Mouse (Mus musculus): ENCODE measurements around the gene Cage1. TPM values are rescaled to one million over a fixed set of nuclear protein-coding genes. Genes with fewer than 3 reads are reported as not detected.

Gene Cage1
- polyA plus RNA-seq, 1 experiment from 2014 or later, result 0.96 TPM

DNA sequence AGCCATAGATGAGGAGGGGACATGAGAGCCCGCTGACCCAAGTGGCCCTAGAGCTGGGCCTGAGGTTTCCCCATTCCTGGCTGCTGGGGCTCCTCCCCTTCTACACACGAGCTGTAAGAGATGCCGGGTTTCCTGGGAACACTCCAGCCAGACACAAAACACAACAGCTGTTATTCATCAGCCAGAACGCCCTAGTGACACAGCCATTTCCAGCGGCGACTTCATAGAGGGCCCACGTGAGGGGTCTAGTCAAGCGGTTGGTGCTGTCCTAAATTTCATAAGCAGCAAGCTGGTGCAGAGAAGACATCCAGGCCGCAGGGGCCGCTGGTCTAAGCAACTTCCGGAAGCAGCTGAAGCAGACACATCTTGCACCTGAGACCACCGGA lies 69.8 kb downstream of the Cage1 start:
- Histone ChIP-seq H3K27ac (replicated peaks; ENCODE audit: low read depth, low read length) (peak overlapping the region; percentile 36; the same call in 1 of the 2 replicates), H3K36me3 (ENCODE audit: control insufficient read depth, insufficient read depth, low read length) (no peaks in the 10 kb centered on the region), H3K4me2 (ENCODE audit: low read depth, severe bottlenecking) (no peak overlapping the region), H3K27me3 (ENCODE audit: control insufficient read depth, insufficient read depth, low read length) (no peaks in the 10 kb centered on the region), H3K9ac (ENCODE audit: low read length) (peak overlapping the region; percentile 24; the same call in 1 of the 2 replicates), H3K4me3 (ENCODE audit: low read depth, low read length) (no peak overlapping the region), H3K4me1 (ENCODE audit: control insufficient read depth, insufficient read depth, low read length) (peaks cover 13% of the 10 kb centered on the region), H3K9me3 (ENCODE audit: control insufficient read depth, low read length) (no peaks in the 10 kb centered on the region)
- WGBS, result 25% methylated on average over 12 of the region's 12 CpGs
- DNase-seq (ENCODE audit: low spot score) (peak; percentile 74), ATAC-seq (ENCODE audit: insufficient number of reproducible peaks, low FRiP score, low TSS enrichment, low read depth) (peak; percentile 31; the same call in 1 of the 2 replicates)

DNA sequence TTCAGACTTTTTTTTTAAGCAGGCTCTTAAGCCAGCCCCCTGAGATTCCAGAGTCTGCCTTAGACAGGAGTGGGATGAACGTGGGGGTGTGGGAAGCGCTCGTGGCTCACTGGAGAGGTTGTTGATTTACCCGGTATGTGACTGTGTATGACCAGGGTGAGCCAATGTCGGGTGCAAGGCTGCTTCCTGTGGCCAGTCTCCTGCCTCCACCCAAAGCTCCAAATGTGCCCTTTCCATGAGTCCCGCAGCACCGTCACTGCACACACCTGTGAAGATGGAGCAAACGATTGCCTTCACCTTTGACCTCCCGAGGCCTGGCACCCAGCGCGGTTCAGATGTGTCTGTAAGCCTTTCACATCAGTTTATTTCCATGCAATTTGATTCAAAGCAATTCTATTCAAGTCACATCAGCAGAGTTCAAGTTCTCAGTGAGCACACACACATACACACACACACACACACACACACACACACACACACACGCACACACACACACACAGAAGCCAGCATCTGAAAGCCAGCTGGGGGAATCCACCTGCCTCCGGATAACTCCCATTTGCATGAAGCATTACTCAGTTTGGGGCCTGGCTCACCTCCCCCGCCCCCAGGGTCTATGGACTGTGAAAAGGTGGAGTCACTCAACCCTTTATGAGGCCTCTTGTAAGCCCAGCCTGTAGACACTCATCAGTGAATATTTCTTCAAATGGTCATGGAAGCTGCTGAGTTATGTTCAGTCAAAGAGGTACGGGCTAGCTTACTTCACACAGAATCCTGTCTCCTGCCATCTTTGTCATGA lies 70.4 kb downstream of the Cage1 start:
- H3K36me3 ChIP-seq (ENCODE audit: control insufficient read depth, insufficient read depth, low read length), result no peaks in the 10 kb centered on the region
- H3K27me3 ChIP-seq (ENCODE audit: control insufficient read depth, insufficient read depth, low read length), result no peaks in the 10 kb centered on the region
- ATAC-seq (ENCODE audit: insufficient number of reproducible peaks, low FRiP score, low TSS enrichment, low read depth) (peak; percentile 13; the same call in 1 of the 2 replicates), DNase-seq (ENCODE audit: low spot score) (no peak)
- 69% methylated on average over 15 of the region's 15 CpGs for WGBS
- no peak overlapping the region for H3K4me3 ChIP-seq (ENCODE audit: low read depth, low read length)
- no peak overlapping the region for H3K9ac ChIP-seq (ENCODE audit: low read length)
- peak overlapping the region; percentile 36; the same call in 1 of the 2 replicates for H3K27ac ChIP-seq (replicated peaks; ENCODE audit: low read depth, low read length)
- H3K4me2 ChIP-seq (ENCODE audit: low read depth, severe bottlenecking), result no peak overlapping the region
- H3K9me3 ChIP-seq (ENCODE audit: control insufficient read depth, low read length), result no peaks in the 10 kb centered on the region
- H3K4me1 ChIP-seq (ENCODE audit: control insufficient read depth, insufficient read depth, low read length), result peaks cover 13% of the 10 kb centered on the region

DNA sequence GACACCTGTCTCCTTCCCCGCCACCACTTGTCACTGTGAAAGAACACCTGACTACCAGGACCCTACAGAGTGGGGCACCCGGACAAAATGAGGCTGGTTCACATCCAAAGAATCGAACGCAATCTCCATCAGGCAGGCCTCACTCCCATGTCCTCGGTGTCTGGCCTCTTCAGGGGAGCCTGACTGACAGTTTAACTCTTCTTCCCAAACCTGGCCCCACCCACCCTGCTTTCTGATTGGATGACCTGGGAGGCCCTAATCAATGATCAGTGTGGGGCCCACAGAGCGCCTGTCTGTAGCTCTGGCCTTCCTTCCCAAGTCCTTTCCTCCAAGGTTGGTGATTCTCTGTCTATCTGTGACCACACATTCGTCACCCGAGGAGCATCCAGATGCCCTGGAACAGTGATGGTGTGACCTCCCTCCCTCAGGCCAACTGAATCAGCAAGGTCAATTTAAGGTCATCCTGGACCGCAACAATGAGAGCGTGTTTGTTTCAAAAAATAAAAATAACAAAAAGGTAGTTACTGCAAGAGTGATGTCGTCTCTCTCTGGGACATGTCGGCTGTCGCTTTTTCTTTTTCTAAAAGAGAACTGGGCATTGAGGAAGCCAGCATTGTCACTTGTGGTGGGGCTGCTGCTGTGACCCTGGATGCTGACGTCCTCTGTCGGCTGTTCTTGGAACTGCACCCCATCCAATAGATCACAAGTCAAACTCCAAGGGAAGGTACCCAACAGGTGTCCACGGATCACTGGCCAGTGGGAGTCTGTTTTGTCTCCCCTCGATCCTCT lies 71.5 kb downstream of the Cage1 start:
- peaks cover 13% of the 10 kb centered on the region for H3K4me1 ChIP-seq (ENCODE audit: control insufficient read depth, insufficient read depth, low read length)
- no peaks in the 10 kb centered on the region for H3K36me3 ChIP-seq (ENCODE audit: control insufficient read depth, insufficient read depth, low read length)
- H3K9me3 ChIP-seq (ENCODE audit: control insufficient read depth, low read length), result no peaks in the 10 kb centered on the region
- ATAC-seq (ENCODE audit: insufficient number of reproducible peaks, low FRiP score, low TSS enrichment, low read depth), result no peak
- no peak overlapping the region for H3K9ac ChIP-seq (ENCODE audit: low read length)
- H3K4me2 ChIP-seq (ENCODE audit: low read depth, severe bottlenecking), result no peak overlapping the region
- no peak overlapping the region for H3K27ac ChIP-seq (replicated peaks; ENCODE audit: low read depth, low read length)
- H3K4me3 ChIP-seq (ENCODE audit: low read depth, low read length), result no peak overlapping the region
- no peaks in the 10 kb centered on the region for H3K27me3 ChIP-seq (ENCODE audit: control insufficient read depth, insufficient read depth, low read length)
- WGBS, result 40% methylated on average over 17 of the region's 17 CpGs
- DNase-seq (ENCODE audit: low spot score), result no peak

DNA sequence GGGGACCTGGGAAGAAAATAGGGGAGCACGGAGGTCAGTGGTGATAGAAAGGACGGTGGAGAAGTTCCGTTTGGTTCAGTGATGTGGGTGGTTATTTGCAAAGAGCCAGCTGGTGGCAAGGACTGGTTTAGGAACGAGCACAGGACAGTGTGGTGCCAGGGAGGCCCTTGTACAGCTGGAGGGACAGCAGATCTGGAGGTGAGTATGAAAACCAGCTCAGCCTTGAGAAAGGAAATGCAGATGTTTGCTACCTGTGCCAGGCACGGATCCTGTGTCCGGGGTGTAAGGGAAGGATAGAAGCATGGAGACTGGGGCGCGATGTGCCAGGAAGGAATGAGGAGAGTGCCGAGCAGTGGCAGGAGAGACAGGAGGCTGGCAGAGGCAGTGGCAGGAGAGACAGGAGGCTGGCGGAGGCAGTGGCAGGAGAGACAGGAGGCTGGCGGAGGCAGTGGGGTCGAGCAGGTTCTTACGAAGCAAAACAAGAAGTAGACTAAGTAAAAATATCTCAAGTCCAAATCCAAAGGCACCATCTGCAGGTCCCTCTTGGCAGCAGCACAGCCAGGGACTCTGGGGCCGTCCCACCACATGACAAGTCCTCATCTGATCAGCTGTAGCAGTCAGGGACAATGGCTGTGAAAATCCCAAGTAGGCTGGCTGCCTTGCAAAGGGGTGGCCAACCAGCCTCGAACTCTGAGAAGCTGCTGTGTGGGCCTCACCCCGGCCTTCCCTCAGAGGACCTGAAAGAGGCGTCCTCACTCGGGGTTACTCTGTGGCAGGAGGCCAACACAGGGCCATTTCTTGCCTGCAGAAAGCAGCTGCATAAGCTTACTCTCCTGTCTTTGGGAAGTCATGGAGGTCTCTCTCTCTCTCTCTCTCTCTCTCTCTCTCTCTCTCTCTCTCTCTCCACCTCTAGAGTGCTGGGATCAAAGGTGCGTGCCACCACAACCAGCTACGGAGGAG lies 72.5 kb downstream of the Cage1 start:
- Histone ChIP-seq H3K9me3 (ENCODE audit: control insufficient read depth, low read length) (no peaks in the 10 kb centered on the region), H3K9ac (ENCODE audit: low read length) (peak overlapping the region; percentile 48; the same call in 1 of the 2 replicates), H3K4me2 (ENCODE audit: low read depth, severe bottlenecking) (peak overlapping the region; percentile 42), H3K4me1 (ENCODE audit: control insufficient read depth, insufficient read depth, low read length) (peaks cover 13% of the 10 kb centered on the region), H3K4me3 (ENCODE audit: low read depth, low read length) (no peak overlapping the region), H3K27me3 (ENCODE audit: control insufficient read depth, insufficient read depth, low read length) (no peaks in the 10 kb centered on the region), H3K36me3 (ENCODE audit: control insufficient read depth, insufficient read depth, low read length) (no peaks in the 10 kb centered on the region), H3K27ac (replicated peaks; ENCODE audit: low read depth, low read length) (no peak overlapping the region)
- no peak for ATAC-seq (ENCODE audit: insufficient number of reproducible peaks, low FRiP score, low TSS enrichment, low read depth)
- no peak for DNase-seq (ENCODE audit: low spot score)
- whole genome bisulfite sequencing, result 48% methylated on average over 20 of the region's 20 CpGs

DNA sequence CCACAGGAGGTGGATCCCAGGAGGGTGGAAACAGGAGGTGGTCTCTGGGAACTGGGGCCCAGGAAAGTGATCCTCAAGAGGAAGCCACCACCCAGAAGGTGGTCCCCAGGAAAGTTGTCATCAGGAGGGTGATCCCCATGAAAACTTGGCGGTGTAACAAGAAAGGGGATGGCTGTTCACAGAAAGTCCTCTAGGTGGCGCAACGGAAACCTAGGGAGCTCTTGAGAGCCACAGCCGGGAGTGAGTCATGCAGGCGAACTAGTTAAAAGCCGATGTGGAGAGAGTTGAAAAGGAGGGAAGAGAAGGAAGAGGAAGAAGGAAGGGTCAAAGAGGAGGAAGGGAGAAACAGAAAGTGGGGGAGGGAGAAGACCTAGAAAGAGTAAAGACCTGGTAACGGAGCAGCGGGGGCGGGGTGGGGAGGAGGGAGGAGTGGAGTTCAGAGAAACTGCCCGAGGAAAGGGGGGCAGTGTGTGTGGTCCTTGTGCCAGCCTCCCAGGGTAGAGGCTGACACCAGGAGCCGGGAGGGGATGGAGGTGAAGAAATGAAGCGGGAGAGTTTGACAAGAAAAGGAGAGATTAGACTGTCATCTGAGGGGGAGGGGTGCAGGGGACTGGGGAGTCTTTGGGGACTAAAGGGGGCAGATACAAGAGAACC lies 73.4 kb downstream of the Cage1 start:
- Histone ChIP-seq H3K4me1 (ENCODE audit: control insufficient read depth, insufficient read depth, low read length) (peaks cover 13% of the 10 kb centered on the region), H3K9ac (ENCODE audit: low read length) (peak overlapping the region; percentile 48; the same call in 1 of the 2 replicates), H3K27me3 (ENCODE audit: control insufficient read depth, insufficient read depth, low read length) (no peaks in the 10 kb centered on the region), H3K9me3 (ENCODE audit: control insufficient read depth, low read length) (no peaks in the 10 kb centered on the region), H3K27ac (replicated peaks; ENCODE audit: low read depth, low read length) (no peak overlapping the region), H3K36me3 (ENCODE audit: control insufficient read depth, insufficient read depth, low read length) (no peaks in the 10 kb centered on the region), H3K4me2 (ENCODE audit: low read depth, severe bottlenecking) (peak overlapping the region; percentile 42), H3K4me3 (ENCODE audit: low read depth, low read length) (peak overlapping the region; percentile 25)
- DNase-seq (ENCODE audit: low spot score), result peak; percentile 89
- WGBS, result 1% methylated on average over 12 of the region's 12 CpGs
- ATAC-seq (ENCODE audit: insufficient number of reproducible peaks, low FRiP score, low TSS enrichment, low read depth), result peak; percentile 37; the same call in 1 of the 2 replicates

DNA sequence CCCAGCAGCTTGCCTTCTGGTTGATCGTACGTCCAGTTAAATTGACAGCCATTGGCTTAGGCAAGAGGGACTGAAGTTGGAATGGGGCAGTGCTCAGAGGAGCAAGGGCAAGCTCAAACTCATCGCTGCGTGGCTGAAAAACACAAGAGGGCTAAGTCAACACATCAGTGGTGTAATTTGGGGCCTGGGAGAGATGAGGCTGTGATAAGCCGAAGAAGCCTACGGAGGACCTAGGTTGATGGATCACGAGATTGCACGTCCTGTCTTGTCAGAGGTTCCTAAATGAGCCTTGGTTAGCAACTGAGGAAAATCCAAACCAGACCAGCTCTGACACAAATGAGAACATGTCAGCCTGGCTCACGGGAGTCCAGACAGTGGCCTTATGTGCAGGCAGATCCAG lies 74.3 kb downstream of the Cage1 start:
- no peak overlapping the region for H3K27ac ChIP-seq (replicated peaks; ENCODE audit: low read depth, low read length)
- 72% methylated on average over 9 of the region's 9 CpGs for WGBS
- ATAC-seq (ENCODE audit: insufficient number of reproducible peaks, low FRiP score, low TSS enrichment, low read depth), result no peak

DNA sequence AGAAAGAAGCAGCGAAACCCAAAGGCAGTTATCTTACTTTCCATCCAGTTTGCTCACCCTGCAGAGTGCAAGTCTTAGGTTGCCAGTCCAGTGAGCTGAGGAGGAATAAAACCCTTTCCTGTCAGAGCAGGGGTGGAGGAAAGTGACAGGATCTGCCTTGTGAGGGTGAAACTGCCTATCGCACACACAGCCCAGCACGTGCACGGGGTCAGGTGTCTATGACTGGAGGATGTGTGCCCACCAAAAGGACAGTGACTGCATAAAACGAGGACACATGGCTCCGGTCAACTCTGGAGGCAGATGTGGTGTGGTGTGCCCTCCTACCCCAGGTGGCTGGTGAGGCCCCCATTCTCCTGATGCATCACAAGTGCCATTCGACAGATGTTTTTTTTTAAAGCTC lies 76.9 kb downstream of the Cage1 start:
- WGBS, result 89% methylated on average over 7 of the region's 7 CpGs
- H3K4me3 ChIP-seq (ENCODE audit: low read depth, low read length), result no peak overlapping the region
- no peak overlapping the region for H3K4me2 ChIP-seq (ENCODE audit: low read depth, severe bottlenecking)
- 0 out of 2 replicates have a peak, but pooled peaks cover 4% of the 10 kb centered on the region for H3K4me1 ChIP-seq (ENCODE audit: control insufficient read depth, insufficient read depth, low read length)
- no peak overlapping the region for H3K9ac ChIP-seq (ENCODE audit: low read length)
- no peaks in the 10 kb centered on the region for H3K36me3 ChIP-seq (ENCODE audit: control insufficient read depth, insufficient read depth, low read length)
- no peaks in the 10 kb centered on the region for H3K27me3 ChIP-seq (ENCODE audit: control insufficient read depth, insufficient read depth, low read length)
- H3K27ac ChIP-seq (replicated peaks; ENCODE audit: low read depth, low read length), result no peak overlapping the region
- no peak for ATAC-seq (ENCODE audit: insufficient number of reproducible peaks, low FRiP score, low TSS enrichment, low read depth)
- no peak for DNase-seq (ENCODE audit: low spot score)
- no peaks in the 10 kb centered on the region for H3K9me3 ChIP-seq (ENCODE audit: control insufficient read depth, low read length)

More for the DNA sequence above, 74.3 kb downstream of the Cage1 start:
- Histone ChIP-seq H3K4me3 (ENCODE audit: low read depth, low read length) (no peak overlapping the region), H3K9me3 (ENCODE audit: control insufficient read depth, low read length) (no peaks in the 10 kb centered on the region), H3K4me1 (ENCODE audit: control insufficient read depth, insufficient read depth, low read length) (peaks cover 13% of the 10 kb centered on the region), H3K36me3 (ENCODE audit: control insufficient read depth, insufficient read depth, low read length) (no peaks in the 10 kb centered on the region), H3K4me2 (ENCODE audit: low read depth, severe bottlenecking) (no peak overlapping the region), H3K9ac (ENCODE audit: low read length) (no peak overlapping the region), H3K27me3 (ENCODE audit: control insufficient read depth, insufficient read depth, low read length) (no peaks in the 10 kb centered on the region)
- no peak for DNase-seq (ENCODE audit: low spot score)

Data from limb, embryonic 11.5 days (tissue).